Mouse (Mus musculus) intestine, embryonic 14.5 days (tissue): Measurements from ENCODE around the gene Odf3l2. TPM values are rescaled to one million over a fixed set of nuclear protein-coding genes. Genes with fewer than 3 reads are reported as not detected.

Experiments used
- ATAC-seq: fragments of 200-750 bp; cut with Nextera tagmentation; replicated peaks from 2 replicates; pipeline ENCODE4 v1.8.0; 2017; ENCODE audit warnings: low read depth, moderate number of reproducible peaks, moderate TSS enrichment, moderate library complexity; ENCODE audit not compliant: low FRiP score, low TSS enrichment
- DNase-seq: peaks from one replicate; pipeline ENCODE4 v3.0.0-alpha.2; 2018; ENCODE audit warnings: low spot score
- H3K27ac ChIP-seq: fragments of 300-500 bp; sonication (generic); 2 replicates; pipeline ENCODE4 v1.5.1; 2014; ENCODE audit warnings: low read depth, mild to moderate bottlenecking, control low read depth
- H3K27me3 ChIP-seq: fragments of 300-500 bp; sonication (generic); replicated peaks from 2 replicates; pipeline ENCODE4 v1.6.1; 2014; ENCODE audit warnings: low read length, control low read depth; ENCODE audit not compliant: control insufficient read depth, insufficient read depth
- H3K36me3 ChIP-seq: fragments of 300-500 bp; sonication (generic); 2 replicates; pipeline ENCODE4 v1.6.1; 2014; ENCODE audit warnings: low read length, control low read depth; ENCODE audit not compliant: control insufficient read depth, insufficient read depth
- H3K4me1 ChIP-seq: fragments of 300-500 bp; sonication (generic); replicated peaks from 2 replicates; pipeline ENCODE4 v1.6.1; 2014; ENCODE audit warnings: low read length, control low read depth, mixed read lengths; ENCODE audit not compliant: control insufficient read depth, insufficient read depth
- H3K4me2 ChIP-seq: fragments of 300-500 bp; sonication (generic); 2 replicates; pipeline ENCODE4 v1.6.1; 2014; ENCODE audit warnings: low read length
- H3K4me3 ChIP-seq: fragments of 300-500 bp; sonication (generic); 2 replicates; pipeline ENCODE4 v1.5.1; 2014; ENCODE audit warnings: low read depth, low read length, control low read depth, mixed read lengths
- H3K9ac ChIP-seq: fragments of 300-500 bp; sonication (generic); 2 replicates; pipeline ENCODE4 v1.6.1; 2014; ENCODE audit warnings: mild to moderate bottlenecking, low read length
- H3K9me3 ChIP-seq: fragments of 300-500 bp; sonication (generic); 2 replicates; pipeline ENCODE4 v1.6.1; 2016; ENCODE audit warnings: low read length, control low read depth; ENCODE audit not compliant: control insufficient read depth
- WGBS: fragments of 180-500 bp; shearing (Covaris S2); extraction: QIAGEN DNeasy Blood & Tissue Kit; methylation state at CpG from one replicate; pipeline ENCODE4 v1.1.7; 2014; 5-methylcytosine and 5-hydroxymethylcytosine counted together
- polyA plus RNA-seq: library from polyadenylated mRNA; unstranded; fragments of >200 nt; fragmentation: Nextera tagmentation; extraction: Ambion mirVana; gene quantifications from 2 replicates; pipeline ENCODE4 v1.2.1, GENCODE M21; 2014

Odf3l2 gene
- polyA plus RNA-seq, 1 experiment from 2014 or later, result not detected

GRCm38 (mm10) chr10:79684770-79685600, 39.4 kb upstream of the Odf3l2 start:
- Histone ChIP-seq H3K9me3 (no peaks in the 10 kb centered on the region), H3K9ac (no peak overlapping the region), H3K4me1 (peaks cover 15% of the 10 kb centered on the region), H3K36me3 (peaks cover 51% of the 10 kb centered on the region), H3K4me3 (no peak overlapping the region), H3K4me2 (no peak overlapping the region), H3K27ac (no peak overlapping the region), H3K27me3 (no peaks in the 10 kb centered on the region)
- DNase-seq, result no peak
- ATAC-seq, result no peak
- WGBS, result 94% methylated on average over 25 of the region's 25 CpGs

- H3K4me2 ChIP-seq, result peak overlapping the region; percentile 74
- H3K9me3 ChIP-seq, result no peaks in the 10 kb centered on the region
- no peak for ATAC-seq
- peak overlapping the region; percentile 80 for H3K4me3 ChIP-seq
- no peak overlapping the region for H3K27ac ChIP-seq
- WGBS, result 81% methylated on average over 6 of the region's 6 CpGs
- DNase-seq, result no peak
- H3K36me3 ChIP-seq, result peaks cover 48% of the 10 kb centered on the region
- peaks cover 15% of the 10 kb centered on the region for H3K4me1 ChIP-seq
- peak overlapping the region; percentile 75 for H3K9ac ChIP-seq
- no peaks in the 10 kb centered on the region for H3K27me3 ChIP-seq
Observed at GRCm38 (mm10) chr10:79683726-79684640, 38.4 kb upstream of the Odf3l2 start.

DNA sequence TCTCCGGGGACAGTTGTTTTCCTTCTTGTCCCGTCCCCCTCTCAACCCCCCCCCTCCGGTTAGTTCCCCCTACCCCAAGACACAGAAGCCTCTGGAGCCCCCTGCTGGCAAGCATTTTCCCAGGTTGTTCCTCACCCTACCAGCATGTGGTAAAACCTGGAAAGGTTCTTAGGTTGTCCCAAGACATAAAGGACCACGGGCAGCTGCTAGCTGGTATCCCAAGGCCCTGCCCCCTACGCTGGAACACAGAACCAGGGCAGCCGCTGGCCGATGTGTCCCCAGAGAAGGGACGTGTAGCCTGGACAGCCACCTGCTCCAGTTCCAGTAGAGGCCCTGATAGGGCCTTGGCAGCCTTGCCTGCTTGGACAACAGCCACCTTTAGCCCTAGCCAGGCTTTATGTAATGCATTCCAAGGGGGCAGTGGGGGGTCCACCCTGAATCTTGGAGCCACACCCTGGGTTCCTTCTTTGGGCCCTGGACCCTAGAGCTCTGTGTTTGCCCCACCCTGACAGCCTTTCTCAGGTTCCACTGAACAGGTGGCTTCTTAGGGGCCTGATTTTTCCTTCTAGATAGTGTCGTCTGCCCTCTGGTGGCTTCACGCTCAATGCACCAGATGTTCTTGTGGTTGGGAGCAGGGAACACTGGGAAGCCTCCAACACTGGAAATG, 37.5 kb upstream of the Odf3l2 start:
- peaks cover 39% of the 10 kb centered on the region for H3K36me3 ChIP-seq
- peak overlapping the region; percentile 55 for H3K27ac ChIP-seq
- H3K4me1 ChIP-seq, result peaks cover 15% of the 10 kb centered on the region
- H3K4me3 ChIP-seq, result peak overlapping the region; percentile 80
- no peaks in the 10 kb centered on the region for H3K27me3 ChIP-seq
- H3K4me2 ChIP-seq, result peak overlapping the region; percentile 74
- DNase-seq, result peak; percentile 88
- peak overlapping the region; percentile 75 for H3K9ac ChIP-seq
- 6% methylated on average over 10 of the region's 10 CpGs for WGBS
- no peak for ATAC-seq
- no peaks in the 10 kb centered on the region for H3K9me3 ChIP-seq

GRCm38 (mm10) chr10:79682551-79682915, 37.0 kb upstream of the Odf3l2 start:
- WGBS, result 0% methylated on average over 10 of the region's 10 CpGs
- ATAC-seq, result peak; percentile 5
- Histone ChIP-seq H3K9me3 (no peaks in the 10 kb centered on the region), H3K9ac (peak overlapping the region; percentile 75), H3K27ac (peak overlapping the region; percentile 55), H3K4me1 (peaks cover 15% of the 10 kb centered on the region), H3K36me3 (peaks cover 33% of the 10 kb centered on the region), H3K27me3 (no peaks in the 10 kb centered on the region), H3K4me2 (peak overlapping the region; percentile 74), H3K4me3 (peak overlapping the region; percentile 80)
- DNase-seq, result no peak

GRCm38 (mm10) chr10:79681591-79682245, 36.2 kb upstream of the Odf3l2 start, which contains the start of gene Cdc34:
TSS of gene Cdc34 (plus strand) at chr10:79682195.
- Histone ChIP-seq H3K27ac (peak within 1 kb of the TSS; percentile 55), H3K27me3 (no peaks in the 10 kb centered on the region), H3K36me3 (peaks cover 25% of the 10 kb centered on the region), H3K9ac (peak within 1 kb of the TSS; percentile 75), H3K4me1 (peaks cover 15% of the 10 kb centered on the region), H3K9me3 (no peaks in the 10 kb centered on the region), H3K4me3 (peak within 1 kb of the TSS; percentile 80), H3K4me2 (peak within 1 kb of the TSS; percentile 74)
- DNase-seq (peak; percentile 99), ATAC-seq (peak; percentile 90)
- under 1% methylated on average over 79 of the region's 84 CpGs for WGBS

- H3K9me3 ChIP-seq, result no peaks in the 10 kb centered on the region
- WGBS, result 25% methylated on average over 11 of the region's 11 CpGs
- no peak for DNase-seq
Observed at GRCm38 (mm10) chr10:79680606-79681495, 35.3 kb upstream of the Odf3l2 start.

GRCm38 (mm10) chr10:79675346-79676035, 30.0 kb upstream of the Odf3l2 start:
- DNase-seq, result no peak
- Histone ChIP-seq H3K27ac (no peak overlapping the region), H3K4me2 (no peak overlapping the region), H3K4me1 (peaks cover 7% of the 10 kb centered on the region), H3K36me3 (peaks cover 5% of the 10 kb centered on the region), H3K4me3 (no peak overlapping the region), H3K9ac (no peak overlapping the region), H3K9me3 (no peaks in the 10 kb centered on the region), H3K27me3 (no peaks in the 10 kb centered on the region)
- 53% methylated on average over 44 of the region's 44 CpGs for WGBS
- no peak for ATAC-seq

More at GRCm38 (mm10) chr10:79680606-79681495, 35.3 kb upstream of the Odf3l2 start:
- Histone ChIP-seq H3K36me3 (peaks cover 17% of the 10 kb centered on the region), H3K27ac (peak overlapping the region; percentile 55), H3K4me3 (peak overlapping the region; percentile 80), H3K4me1 (peaks cover 15% of the 10 kb centered on the region), H3K4me2 (peak overlapping the region; percentile 58), H3K9ac (peak overlapping the region; percentile 14; the same call in 1 of the 2 replicates), H3K27me3 (no peaks in the 10 kb centered on the region)
- peak; percentile 20; the same call in 1 of the 2 replicates for ATAC-seq
